Mouse (Mus musculus) testis, adult 2 months (tissue): ENCODE data around the gene Them7.

Experiments used
- CTCF ChIP-seq: fragments of 200-500 bp; IDR thresholded peaks from 2 replicates; pipeline ENCODE4 v1.5.1; 2012; ENCODE audit warnings: low read depth, mild to moderate bottlenecking, inconsistent platforms, low read length, moderate library complexity; ENCODE audit not compliant: control insufficient read depth, insufficient read depth, insufficient replicate concordance
- POLR2A ChIP-seq: fragments of 200-500 bp; IDR thresholded peaks from 2 replicates; pipeline ENCODE4 v1.6.1; 2012; ENCODE audit warnings: low read depth, mild to moderate bottlenecking, inconsistent platforms, low read length, moderate library complexity; ENCODE audit not compliant: control insufficient read depth

DNA sequence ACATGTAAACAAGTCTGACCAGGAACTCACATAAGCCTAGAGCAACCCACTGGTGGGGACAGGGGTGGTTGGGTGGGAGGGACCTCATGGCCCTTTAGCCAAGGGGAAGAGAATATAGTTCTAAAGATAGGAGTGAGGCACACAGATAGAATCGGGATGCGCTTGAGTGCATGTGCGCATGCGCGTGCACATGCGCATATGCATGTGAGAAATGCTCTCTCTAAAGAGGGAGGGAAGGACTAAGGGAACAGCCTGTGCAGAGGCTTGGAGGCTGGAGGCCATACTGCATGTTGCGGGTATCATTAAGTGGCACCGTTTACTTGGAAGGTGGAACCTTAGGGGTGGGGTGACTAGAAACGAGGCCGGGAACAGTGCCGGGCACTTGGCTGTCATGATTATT, 37.2 kb downstream of the Them7 start:
- TF ChIP-seq POLR2A (no peak), CTCF (no peak)
